Mouse (Mus musculus): Measurements from ENCODE around the gene Pcsk6. TPM values are rescaled to one million over a fixed set of nuclear protein-coding genes. Genes with fewer than 3 reads are reported as not detected.
"Not testable (repeated sequence)": the region's sequence is repeated elsewhere in the genome, so short reads cannot be mapped to it uniquely, and the experiment has no call there.

Gene Pcsk6
- not detected in 2 replicates for total RNA-seq (2015)
- total RNA-seq (2017): not detected in 2 replicates

DNA sequence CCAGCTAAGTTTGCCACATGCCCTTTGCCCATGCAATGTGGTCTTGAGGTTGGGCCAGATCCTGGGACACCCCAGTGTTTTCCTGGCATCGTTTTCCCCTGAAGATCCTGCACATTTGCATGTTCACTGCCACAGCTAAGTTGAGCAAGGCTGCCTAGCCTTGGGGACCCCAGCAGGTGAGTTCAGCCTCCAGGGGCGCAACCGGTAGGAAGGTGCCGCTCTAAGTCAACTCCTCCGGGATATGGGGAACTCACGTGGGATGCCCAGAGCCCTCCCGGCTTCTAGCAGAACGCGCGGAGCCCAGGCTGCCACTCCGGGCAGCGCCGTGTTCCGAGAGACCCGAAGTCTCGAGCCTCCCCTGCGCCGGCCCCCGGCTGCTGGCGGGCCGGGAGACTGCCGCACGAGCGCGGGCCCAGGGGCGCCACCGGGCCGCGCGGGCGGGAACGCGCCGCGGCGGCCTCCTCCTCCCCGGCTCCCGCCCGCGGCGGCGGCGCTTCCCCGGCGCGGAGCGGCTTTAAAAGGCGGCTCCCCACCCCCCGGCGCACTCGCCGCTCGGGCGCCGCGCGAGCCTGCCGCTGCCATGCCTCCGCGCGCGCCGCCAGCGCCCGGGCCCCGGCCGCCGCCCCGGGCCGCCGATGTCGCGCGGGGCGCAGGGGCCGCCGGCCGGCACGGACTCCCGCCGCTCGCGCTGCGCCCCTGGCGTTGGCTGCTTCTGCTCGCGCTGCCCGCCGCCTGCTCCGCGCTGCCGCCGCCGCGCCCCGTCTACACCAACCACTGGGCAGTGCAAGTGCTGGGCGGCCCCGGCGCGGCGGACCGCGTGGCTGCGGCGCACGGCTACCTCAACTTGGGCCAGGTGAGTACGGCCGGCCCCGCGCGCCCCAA lies at the start of gene Pcsk6:
Pcsk6 (plus strand) TSS at position 144 of the 882 bp plus-strand sequence.
- ATAC-seq (replicated peaks; ENCODE audit: poor library complexity): peak; percentile 38; the same call in 1 of the 2 replicates

DNA sequence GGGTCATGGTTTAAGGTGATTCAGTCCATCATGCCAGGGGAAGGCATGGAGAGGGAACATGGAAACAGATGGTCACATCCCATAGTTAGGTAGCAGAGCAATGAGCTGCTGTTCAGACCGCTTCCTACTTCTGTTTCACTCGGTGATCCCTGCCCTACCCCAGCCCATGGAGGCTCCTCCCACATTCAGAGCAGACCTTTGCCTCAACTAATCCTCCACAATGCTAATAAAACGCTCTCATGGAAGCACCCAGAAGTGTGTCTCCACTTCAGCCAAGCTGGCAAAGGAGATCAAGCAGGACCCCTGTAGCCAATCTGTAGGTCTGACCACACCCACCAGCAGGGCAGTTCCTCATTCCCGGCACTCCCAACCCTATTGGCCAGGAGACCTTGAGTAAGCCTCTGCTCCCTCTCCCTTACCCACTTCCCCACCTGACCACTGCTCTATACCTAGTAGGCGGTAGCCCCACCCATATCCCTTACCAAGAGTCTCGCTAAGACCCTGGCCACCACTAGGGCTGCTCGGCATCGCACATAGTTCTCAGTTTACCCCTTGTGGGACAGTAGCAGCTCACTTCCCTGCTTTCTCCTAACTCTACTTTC lies 47.8 kb upstream of the Pcsk6 start:
- ATAC-seq (replicated peaks; ENCODE audit: poor library complexity): peak; percentile 72

DNA sequence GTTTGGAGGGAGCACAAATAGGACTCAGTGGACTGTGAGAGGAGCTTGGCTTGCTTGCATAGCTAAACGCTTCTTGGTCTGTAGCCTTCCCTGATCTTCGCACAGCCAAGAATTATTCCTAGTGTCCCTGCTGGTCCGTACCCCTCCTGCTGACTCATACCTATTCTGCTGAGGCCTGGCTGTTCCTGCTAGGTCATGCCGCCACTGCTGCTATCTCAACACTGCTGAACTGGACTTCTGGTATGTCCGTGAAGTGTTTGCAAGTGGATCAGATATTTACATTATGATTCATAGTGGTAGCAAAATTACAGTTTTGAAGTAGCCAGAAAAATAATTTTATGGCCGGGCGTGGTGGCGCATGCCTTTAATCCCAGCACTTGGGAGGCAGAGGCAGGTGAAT lies 44.0 kb upstream of the Pcsk6 start:
- no peak for ATAC-seq (replicated peaks; ENCODE audit: poor library complexity)

DNA sequence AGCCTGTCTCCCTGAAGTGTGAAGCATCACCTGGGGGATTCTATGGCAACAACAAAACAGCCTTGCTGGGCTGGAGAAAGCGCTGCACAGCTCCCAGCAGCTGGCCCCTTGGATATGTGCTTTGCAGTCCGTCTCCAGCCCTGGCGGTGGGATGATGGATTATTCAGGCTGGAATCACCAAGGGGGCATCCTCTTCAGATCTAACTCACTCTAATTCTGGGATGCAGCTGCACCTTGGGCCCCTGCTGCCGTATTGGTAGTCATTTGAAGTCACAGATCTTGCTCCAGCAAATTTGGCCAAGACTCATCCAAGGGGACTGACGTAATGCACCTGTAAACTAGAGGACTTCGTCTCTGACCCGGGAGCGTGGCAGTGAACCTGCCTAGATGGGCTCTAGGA lies 41.1 kb upstream of the Pcsk6 start:
- ATAC-seq (replicated peaks; ENCODE audit: poor library complexity): no peak

DNA sequence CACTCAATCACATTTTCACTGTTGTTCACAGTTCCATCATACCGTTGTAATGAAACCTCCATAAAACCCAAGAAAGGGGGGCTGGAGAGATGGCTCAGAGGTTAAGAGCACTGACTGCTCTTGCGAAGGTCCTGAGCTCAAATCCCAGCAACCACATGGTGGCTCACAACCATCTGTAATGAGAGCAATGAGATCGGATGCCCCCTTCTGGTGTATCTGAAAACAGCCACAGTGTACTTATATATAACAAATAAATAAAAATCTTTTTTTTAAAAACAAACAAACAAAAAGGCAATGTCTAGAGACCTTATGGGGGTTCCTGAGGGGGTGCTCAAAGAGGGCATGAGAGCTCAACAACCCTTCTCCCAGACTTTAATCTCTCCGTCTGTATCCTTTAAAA lies 39.6 kb upstream of the Pcsk6 start:
- not testable (repeated sequence) for ATAC-seq (replicated peaks; ENCODE audit: poor library complexity)

DNA sequence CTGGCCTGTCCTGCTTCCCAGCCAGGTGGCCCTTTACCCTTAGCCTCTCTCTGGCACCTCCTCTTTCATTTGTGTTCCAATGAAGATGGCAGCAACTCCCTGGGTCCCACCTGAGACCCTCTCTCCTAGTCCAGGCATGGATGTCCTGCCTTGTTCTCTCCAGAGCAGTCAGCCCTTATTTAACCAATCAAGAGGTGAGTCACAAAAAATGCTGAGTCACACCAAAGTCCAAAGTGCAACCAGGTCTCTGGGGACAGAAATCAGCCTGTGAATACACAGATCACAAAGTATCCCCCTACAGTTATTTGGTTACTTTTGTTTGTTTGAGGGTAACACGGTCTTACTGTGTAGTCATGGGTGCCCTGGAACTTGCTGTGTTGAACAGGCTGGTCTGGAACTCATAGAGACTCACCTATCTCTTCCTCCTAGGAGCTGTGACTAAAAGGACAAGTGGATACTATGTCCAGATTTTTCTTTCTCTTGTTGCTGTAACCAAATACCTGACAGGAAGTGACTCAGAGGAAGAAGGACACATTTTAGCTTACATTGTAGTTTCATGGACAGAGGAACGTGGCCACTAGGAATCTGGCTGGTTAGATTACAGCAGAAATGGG lies 38.9 kb upstream of the Pcsk6 start:
- no peak for ATAC-seq (replicated peaks; ENCODE audit: poor library complexity)

DNA sequence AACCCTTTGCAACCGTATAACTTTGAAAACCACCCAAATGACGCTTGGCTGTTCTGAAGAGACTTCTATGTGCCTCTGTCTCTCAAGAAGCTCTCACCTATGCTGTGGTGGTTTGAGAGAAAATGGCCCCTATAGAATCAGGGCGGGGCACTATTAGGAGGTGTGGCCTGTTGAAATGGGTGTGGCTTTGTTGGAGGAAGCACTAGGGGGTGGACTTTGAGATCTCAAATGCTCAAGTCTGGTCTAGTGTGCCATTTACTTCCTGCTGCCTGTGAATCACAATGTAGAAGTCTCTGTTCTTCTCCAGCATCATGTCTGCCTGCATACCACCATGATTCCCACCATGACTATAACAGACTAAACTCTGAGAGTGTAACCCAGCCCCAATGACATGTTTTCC lies 21.8 kb upstream of the Pcsk6 start:
- ATAC-seq (replicated peaks; ENCODE audit: poor library complexity): no peak

DNA sequence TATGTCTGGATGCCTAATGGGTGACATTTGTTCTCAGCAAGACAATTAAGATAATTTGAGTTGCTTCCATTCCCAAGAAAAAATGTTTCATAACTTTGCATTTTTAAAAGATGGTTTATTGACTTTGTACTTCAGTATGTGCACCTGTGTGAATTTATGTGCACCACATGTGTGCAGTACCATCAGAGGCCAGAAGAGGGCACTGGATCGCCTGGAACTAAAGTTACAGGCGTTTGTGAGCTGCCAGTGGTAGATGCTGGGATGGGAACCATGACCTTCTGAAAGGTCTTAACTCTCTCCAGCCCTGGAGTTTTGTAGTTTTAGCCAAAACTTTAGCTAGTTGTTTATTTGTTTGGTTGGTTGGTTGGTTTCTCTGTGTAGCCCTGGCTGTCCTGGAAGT lies 18.3 kb upstream of the Pcsk6 start:
- no peak for ATAC-seq (replicated peaks; ENCODE audit: poor library complexity)

DNA sequence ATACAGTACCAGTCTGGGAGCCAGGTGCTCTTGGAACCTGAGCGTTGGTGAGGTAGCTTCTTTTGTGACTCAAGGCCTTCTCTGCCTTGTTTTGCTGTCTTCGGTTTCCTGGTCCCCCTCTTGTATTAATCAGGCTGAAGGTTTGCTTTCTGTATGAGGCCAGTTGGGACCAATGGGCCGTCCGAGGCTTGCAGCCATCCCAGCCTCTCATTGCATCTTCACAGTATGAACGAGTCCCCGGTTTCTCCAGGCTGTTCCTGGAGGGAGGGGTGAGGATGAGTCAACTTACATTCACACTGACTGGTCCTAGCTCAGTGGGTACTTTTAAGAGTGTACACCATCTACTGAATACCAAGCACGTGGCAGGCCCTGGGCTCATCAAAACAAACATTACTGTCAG lies 553 bp upstream of the Pcsk6 start:
- no peak for ATAC-seq (replicated peaks; ENCODE audit: poor library complexity)

DNA sequence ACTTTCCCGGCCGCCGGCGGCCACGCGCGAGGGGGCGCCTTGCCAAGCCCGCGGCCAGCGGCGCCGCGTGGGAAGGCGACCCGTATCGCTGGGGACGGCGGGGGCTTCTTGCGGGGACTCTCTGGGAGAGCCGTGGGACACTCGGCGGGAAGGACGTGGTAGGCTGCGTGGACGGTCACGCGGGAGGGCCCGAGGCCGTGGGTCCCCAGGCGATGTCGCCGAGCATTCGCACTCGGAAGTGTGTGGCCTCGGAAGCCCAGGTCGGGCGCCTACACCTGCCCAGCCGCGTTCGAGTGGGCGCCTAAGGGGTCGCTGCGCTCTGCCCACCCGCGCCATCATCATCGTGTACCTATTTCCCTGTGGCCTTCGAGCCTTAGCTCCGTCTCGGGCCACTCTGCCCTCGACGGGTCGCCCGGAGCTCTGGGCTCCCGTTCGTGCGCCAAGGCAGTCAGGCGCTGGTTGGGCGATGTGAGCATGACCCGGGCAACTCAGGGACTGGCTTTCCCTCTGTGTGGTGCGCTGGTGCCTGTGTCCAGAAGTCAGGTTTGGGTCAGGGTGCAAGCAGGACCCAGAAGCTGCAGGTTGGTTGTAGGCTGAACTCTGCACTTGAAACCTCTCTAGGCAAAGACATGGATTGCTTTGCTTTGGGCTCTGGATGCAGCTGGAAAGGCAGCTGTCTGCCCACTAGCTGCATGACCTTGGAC lies 1.1 kb downstream of the Pcsk6 start:
- no peak for ATAC-seq (replicated peaks; ENCODE audit: poor library complexity)

DNA sequence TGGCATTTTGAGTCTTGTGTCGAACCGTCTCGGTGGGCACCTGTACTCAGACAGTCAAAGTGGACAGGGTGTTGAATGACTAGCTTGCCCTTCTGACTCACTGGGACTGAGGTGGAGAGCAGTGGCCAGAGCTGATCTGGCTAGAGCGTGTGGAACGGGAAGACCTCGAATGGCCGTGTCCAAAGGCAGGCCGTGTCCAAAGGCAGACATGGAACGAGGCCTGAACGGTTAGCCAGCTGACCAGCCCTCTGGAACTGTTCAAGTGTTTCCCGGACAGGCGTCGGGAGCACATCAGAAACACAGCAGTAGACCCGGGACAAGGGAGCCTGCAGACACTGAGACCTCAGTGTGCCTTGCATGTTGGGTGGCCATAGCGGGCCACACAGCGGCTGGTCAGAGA lies 7.6 kb downstream of the Pcsk6 start:
- ATAC-seq (replicated peaks; ENCODE audit: poor library complexity): no peak

DNA sequence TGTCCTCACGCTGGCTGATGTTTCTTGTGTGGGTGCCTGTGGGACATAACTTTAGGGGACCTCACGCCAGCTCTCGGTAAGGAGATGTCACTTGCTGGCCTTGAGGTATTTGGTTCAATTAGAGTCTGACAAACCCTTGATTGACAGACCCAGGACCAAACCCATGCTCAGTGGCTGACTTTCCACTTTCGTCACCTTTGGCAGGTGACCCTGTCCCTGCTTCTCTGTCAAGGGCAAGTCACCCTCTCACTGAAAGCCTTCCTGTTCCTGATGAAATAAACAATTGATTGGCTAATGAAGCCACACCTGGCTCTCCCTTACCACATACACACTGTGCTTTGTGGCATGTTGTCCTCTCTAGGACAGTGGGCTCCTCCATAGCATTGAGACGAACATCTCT lies 8.3 kb downstream of the Pcsk6 start:
- no peak for ATAC-seq (replicated peaks; ENCODE audit: poor library complexity)

DNA sequence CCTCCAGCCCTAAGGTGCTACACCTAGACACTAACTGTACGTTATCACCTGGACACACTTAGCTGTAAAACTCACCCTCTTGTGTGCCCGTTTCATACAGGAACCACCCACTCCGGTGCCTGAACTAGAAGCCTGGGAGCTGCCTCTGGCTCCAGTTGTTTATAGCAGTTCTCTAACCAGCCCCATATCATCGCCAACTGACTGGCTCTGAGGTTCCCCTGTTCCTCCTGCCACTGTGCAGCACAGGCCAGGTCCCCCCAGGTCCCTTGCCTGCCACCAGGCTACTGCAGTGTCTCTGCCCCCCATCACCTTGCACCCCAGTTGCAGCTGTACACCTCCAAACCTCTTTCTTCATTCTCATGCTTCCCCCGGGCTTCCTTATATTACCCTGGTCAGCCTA lies 8.7 kb downstream of the Pcsk6 start:
- ATAC-seq (replicated peaks; ENCODE audit: poor library complexity): no peak

DNA sequence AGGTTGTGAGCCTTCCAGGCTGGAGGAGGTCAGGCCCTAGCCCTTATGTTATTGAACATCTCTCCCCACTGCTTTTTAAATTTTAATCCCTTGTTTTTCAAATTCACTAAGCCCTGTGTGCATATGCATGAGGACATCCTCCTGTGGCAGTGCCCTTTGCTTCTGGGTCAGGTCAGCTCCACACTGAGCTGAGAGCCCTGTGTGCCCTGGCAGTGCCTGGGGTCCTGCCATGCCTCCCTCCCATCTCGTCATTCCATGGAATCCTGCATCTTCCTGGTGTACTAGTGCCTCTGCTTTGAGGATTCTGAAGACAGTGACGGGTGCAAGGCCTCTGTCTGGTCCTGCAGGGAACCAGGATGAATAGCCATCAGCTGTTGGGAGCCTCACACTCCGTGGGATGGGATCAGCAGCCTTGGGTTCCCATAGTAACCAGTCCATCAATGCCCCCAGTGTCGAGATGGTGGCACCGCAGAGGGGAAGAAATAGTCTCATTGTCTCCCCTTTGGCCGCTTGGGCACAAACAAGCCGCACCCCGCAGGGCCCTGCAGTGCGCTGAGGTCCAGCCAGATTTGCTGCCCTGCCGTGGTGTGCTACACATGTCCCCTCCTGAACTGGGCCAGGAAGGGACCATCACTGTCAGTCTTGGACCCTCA lies 9.5 kb downstream of the Pcsk6 start:
- no peak for ATAC-seq (replicated peaks; ENCODE audit: poor library complexity)

DNA sequence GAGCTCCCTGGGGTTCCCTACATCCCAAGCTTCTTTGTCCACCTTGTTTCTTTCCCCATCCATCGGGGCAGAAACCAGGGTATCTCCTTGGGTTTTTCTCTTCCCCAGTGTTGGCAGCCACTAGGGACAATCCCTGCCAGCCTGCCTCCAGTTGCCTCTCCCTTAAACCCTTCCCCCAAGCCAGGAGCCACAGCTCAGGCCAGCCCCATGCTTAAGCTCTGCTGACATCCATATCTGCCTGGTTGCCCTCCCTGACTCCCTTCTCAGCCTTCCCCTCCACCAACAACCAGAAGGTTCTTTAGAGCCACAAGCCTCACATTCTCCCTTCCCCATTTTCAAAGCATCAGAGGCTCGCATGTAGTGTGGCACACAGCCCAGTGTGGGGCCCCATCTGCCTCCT lies 10.3 kb downstream of the Pcsk6 start:
- ATAC-seq (replicated peaks; ENCODE audit: poor library complexity): 0 out of 2 replicates have a peak, but pooled peaks have one; percentile 20

DNA sequence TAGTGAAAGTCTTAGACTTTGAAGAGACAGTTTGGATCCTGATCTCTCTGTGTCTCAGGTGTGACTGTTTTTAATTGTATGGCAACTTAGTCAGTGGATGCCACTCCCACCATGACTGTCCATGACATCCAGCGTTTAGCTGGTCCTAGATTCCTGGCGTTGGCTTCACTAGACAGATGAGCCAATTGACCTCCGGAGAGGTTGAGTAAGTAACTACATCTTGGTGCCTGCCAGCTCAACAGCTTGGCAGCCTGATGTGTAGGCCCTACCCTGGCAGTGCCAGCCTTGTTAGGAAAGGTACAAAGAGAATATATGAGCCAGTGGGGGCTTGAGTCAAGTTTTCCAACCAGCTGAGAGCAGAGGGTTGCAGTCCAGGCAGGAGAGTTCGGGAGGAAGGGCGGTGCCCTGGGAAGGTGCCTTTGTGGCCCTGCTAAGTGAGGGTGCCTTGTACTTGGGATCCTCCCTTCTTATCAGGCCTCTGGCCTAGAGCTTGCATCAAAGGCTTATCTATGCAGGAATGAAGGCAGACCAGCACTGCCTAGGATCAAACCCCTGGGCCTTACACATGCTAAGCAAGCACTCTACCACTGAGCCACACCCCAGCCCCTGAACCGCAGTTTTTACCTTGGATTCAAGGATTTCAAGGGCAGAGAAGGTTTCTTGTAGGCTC lies 11.8 kb downstream of the Pcsk6 start:
- peak; percentile 60 for ATAC-seq (replicated peaks; ENCODE audit: poor library complexity)

DNA sequence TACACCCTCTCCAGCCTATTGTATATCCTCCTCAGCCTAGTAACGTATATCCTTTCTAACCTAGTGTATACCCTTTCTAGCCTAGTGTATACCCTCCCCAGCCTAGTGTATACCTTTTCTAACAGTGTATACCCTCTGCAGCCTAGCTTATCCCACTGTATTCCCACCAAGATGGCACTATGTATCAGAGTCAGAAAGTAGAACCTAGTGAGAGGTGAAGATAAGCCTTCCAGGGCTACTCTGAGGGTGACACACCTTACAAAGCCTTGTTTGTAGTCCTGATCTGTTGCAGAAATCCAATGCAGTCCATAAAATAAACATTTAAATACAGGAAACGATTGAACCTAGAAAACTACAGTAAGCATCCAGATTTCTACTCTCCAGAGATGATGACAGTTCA lies 12.4 kb downstream of the Pcsk6 start:
- no peak for ATAC-seq (replicated peaks; ENCODE audit: poor library complexity)

DNA sequence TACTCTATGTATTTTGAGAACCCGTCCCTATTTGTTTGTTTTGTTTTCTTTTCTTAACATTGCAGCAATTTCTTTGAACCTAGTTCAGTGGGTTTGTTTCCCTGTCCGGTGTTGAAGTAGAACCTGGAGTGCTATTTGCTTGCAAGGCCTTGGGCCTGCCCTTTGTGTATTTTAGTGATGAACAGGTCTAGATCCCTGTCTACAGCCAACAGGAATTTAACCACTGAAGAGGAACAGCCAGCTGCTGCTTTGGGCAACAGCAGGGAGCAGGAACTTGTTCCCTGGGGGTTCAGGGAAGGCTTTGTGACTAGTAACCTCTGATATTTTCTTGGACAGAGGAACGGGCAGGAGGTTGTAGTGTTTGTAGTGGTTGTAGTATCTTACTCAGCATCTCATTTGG lies 15.1 kb downstream of the Pcsk6 start:
- no peak for ATAC-seq (replicated peaks; ENCODE audit: poor library complexity)

DNA sequence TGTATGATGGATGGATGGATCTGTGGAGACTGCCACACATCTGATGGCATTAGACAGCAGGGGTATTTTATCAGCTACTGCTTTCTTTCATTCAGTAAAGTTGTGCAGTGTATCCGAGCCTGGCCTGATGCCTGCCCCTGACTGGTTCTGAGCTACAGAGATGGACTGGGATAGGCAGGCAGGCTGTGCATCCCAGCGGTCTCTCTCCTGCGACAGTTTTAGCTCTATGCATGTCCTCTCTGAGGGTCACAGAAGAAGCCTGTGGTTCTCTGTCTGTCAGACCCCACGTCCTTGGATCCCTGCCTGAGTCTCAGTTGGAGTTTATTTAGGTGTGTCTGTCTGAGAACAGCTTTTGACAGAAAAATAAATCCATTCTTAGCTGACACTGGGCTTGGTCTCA lies 16.7 kb downstream of the Pcsk6 start:
- ATAC-seq (replicated peaks; ENCODE audit: poor library complexity): no peak

DNA sequence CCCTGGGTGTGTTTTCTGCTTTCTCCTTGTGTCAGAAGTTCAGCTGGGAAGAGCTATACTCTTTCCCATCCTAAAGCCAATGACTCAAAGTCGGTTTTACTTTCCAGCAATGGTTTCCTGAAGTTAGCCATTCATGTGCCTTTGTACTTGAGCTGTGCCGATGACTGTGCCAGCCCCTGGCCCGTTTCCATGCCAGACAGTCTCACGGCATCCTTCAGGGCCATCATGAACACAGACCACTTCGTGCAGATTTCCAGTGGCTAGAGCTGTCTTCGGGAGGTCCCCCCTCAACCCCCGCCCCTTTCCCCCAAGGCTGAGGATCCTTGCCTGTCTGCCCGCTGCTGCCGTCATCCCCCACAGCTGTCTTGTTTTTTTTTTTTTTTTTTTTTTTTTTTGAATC lies 17.8 kb downstream of the Pcsk6 start:
- no peak for ATAC-seq (replicated peaks; ENCODE audit: poor library complexity)
